Mouse (Mus musculus) heart, postnatal 0 days (tissue): ENCODE results near the gene Tmem121b. TPM values are rescaled to one million over a fixed set of nuclear protein-coding genes. Genes with fewer than 3 reads are reported as not detected.
A peak's percentile ranks its signal among the peaks of the same experiment; 100 is the strongest.

ENCODE experiments used
- ATAC-seq: fragments of 200-750 bp; cut with Nextera tagmentation; 2 replicates; pipeline ENCODE4 v1.8.0; 2017; ENCODE audit warnings: low read depth, moderate number of reproducible peaks, moderate library complexity; ENCODE audit not compliant: insufficient read depth
- DNase-seq: peaks from one replicate; pipeline ENCODE4 v3.0.0-alpha.2; 2016; ENCODE audit warnings: low spot score
- H3K27ac ChIP-seq: fragments of 300-500 bp; sonication (generic); 2 replicates; pipeline ENCODE4 v1.5.1; 2014; ENCODE audit warnings: low read depth, mild to moderate bottlenecking
- H3K27me3 ChIP-seq: fragments of 300-500 bp; sonication (generic); 2 replicates; pipeline ENCODE4 v1.6.1; 2014; ENCODE audit warnings: low read length, mixed read lengths; ENCODE audit not compliant: control insufficient read depth, insufficient read depth
- H3K36me3 ChIP-seq: fragments of 300-500 bp; sonication (generic); replicated peaks from 2 replicates; pipeline ENCODE4 v1.6.1; 2014; ENCODE audit warnings: low read length, mixed read lengths; ENCODE audit not compliant: control insufficient read depth, insufficient read depth
- H3K4me1 ChIP-seq: fragments of 300-500 bp; sonication (generic); 2 replicates; pipeline ENCODE4 v1.6.1; 2014; ENCODE audit warnings: antibody characterized with exemption; ENCODE audit not compliant: control insufficient read depth, insufficient read depth
- H3K4me2 ChIP-seq: fragments of 300-500 bp; sonication (generic); 2 replicates; pipeline ENCODE4 v1.6.1; 2014; ENCODE audit warnings: low read depth, mild to moderate bottlenecking, low read length, moderate library complexity
- H3K4me3 ChIP-seq: fragments of 300-500 bp; sonication (generic); 2 replicates; pipeline ENCODE4 v1.5.1; 2014; ENCODE audit warnings: low read depth, low read length
- H3K9ac ChIP-seq: fragments of 300-500 bp; sonication (generic); replicated peaks from 2 replicates; pipeline ENCODE4 v1.6.1; 2014; ENCODE audit warnings: low read depth, low read length, mixed read lengths
- H3K9me3 ChIP-seq: fragments of 300-500 bp; sonication (generic); replicated peaks from 2 replicates; pipeline ENCODE4 v1.6.1; 2016; ENCODE audit warnings: low read length; ENCODE audit not compliant: control insufficient read depth
- CTCF ChIP-seq: IDR thresholded peaks from 2 replicates; pipeline ENCODE4 v1.5.1; 2016; ENCODE audit warnings: antibody characterized with exemption, control low read depth, low read depth
- EP300 ChIP-seq: IDR thresholded peaks from 2 replicates; pipeline ENCODE4 v1.6.1; 2016; ENCODE audit warnings: antibody characterized with exemption, low read depth
- WGBS: fragments of 180-500 bp; shearing (Covaris S2); extraction: QIAGEN DNeasy Blood & Tissue Kit; methylation state at CpG from one replicate; pipeline ENCODE4 v1.1.7; 2014; 5-methylcytosine and 5-hydroxymethylcytosine counted together
- polyA plus RNA-seq: library from polyadenylated mRNA; unstranded; fragments of >200 nt; fragmentation: Nextera tagmentation; extraction: Ambion mirVana; gene quantifications from 2 replicates; pipeline ENCODE4 v1.2.1, GENCODE M21; 2015
- total RNA-seq: library from RNA; depleted of rRNA; stranded (reverse); fragments of >200 nt; gene quantifications from 2 replicates; pipeline ENCODE4 v1.2.3, GENCODE M21; 2014; ENCODE audit warnings: low replicate concordance

Tmem121b gene
- total and polyA plus RNA-seq, 2 experiments from 2014 or later = not detected

- under 1% methylated on average over 94 of the region's 95 CpGs for WGBS
- Histone ChIP-seq H3K4me3 (peak overlapping the region; percentile 70), H3K4me1 (peaks cover 10% of the 10 kb centered on the region; the same call in 1 of the 2 replicates), H3K27me3 (peaks cover 48% of the 10 kb centered on the region), H3K27ac (no peak overlapping the region), H3K9ac (0 out of 2 replicates have a peak overlapping the region, but pooled peaks have one; percentile 45), H3K36me3 (no peaks in the 10 kb centered on the region), H3K4me2 (peak overlapping the region; percentile 100), H3K9me3 (no peaks in the 10 kb centered on the region)
- ATAC-seq (peak; percentile 54), DNase-seq (no peak)
- TF ChIP-seq EP300 (no peak), CTCF (no peak)
Measured at GRCm38 (mm10) chr6:120492499-120493373, 871 bp downstream of the Tmem121b start.

- ATAC-seq = no peak
- peak overlapping the region; percentile 100 for H3K4me2 ChIP-seq
Measured at GRCm38 (mm10) chr6:120491862-120492498, 1.6 kb downstream of the Tmem121b start.

GRCm38 (mm10) chr6:120491064-120491463, 2.5 kb downstream of the Tmem121b start:
- no peaks in the 10 kb centered on the region for H3K36me3 ChIP-seq
- H3K9me3 ChIP-seq = no peaks in the 10 kb centered on the region
- ATAC-seq (no peak), DNase-seq (no peak)
- TF ChIP-seq EP300 = no peak
- TF ChIP-seq CTCF = no peak
- H3K4me1 ChIP-seq = peaks cover 10% of the 10 kb centered on the region; the same call in 1 of the 2 replicates
- no peak overlapping the region for H3K27ac ChIP-seq
- H3K4me2 ChIP-seq = no peak overlapping the region
- H3K4me3 ChIP-seq = no peak overlapping the region
- peaks cover 48% of the 10 kb centered on the region for H3K27me3 ChIP-seq
- WGBS = 68% methylated on average over 7 of the region's 7 CpGs
- no peak overlapping the region for H3K9ac ChIP-seq

More at GRCm38 (mm10) chr6:120491862-120492498, 1.6 kb downstream of the Tmem121b start:
- peaks cover 10% of the 10 kb centered on the region; the same call in 1 of the 2 replicates for H3K4me1 ChIP-seq
- no peaks in the 10 kb centered on the region for H3K9me3 ChIP-seq
- no peak overlapping the region for H3K9ac ChIP-seq
- DNase-seq = no peak
- peaks cover 48% of the 10 kb centered on the region for H3K27me3 ChIP-seq
- TF ChIP-seq CTCF = no peak
- TF ChIP-seq EP300 = no peak
- H3K27ac ChIP-seq = no peak overlapping the region
- 8% methylated on average over 22 of the region's 22 CpGs for WGBS
- H3K4me3 ChIP-seq = peak overlapping the region; percentile 70
- H3K36me3 ChIP-seq = no peaks in the 10 kb centered on the region

- Histone ChIP-seq H3K36me3 (no peaks in the 10 kb centered on the region), H3K4me2 (no peak overlapping the region), H3K4me3 (no peak overlapping the region), H3K9me3 (no peaks in the 10 kb centered on the region), H3K9ac (no peak overlapping the region), H3K27ac (no peak overlapping the region), H3K27me3 (peaks cover 39% of the 10 kb centered on the region), H3K4me1 (peaks cover 10% of the 10 kb centered on the region; the same call in 1 of the 2 replicates)
- TF ChIP-seq CTCF = no peak
- TF ChIP-seq EP300 = no peak
- 55% methylated on average over 2 of the region's 2 CpGs for WGBS
- DNase-seq (no peak), ATAC-seq (no peak)
Measured at GRCm38 (mm10) chr6:120489461-120489860, 4.1 kb downstream of the Tmem121b start.

GRCm38 (mm10) chr6:120488647-120489046, 5.0 kb downstream of the Tmem121b start:
- no peak overlapping the region for H3K27ac ChIP-seq
- ATAC-seq (no peak), DNase-seq (no peak)
- H3K27me3 ChIP-seq = peaks cover 30% of the 10 kb centered on the region
- 52% methylated on average over 3 of the region's 3 CpGs for WGBS
- no peak overlapping the region for H3K9ac ChIP-seq
- H3K4me1 ChIP-seq = peaks cover 9% of the 10 kb centered on the region; the same call in 1 of the 2 replicates
- H3K4me2 ChIP-seq = no peak overlapping the region
- no peaks in the 10 kb centered on the region for H3K9me3 ChIP-seq
- TF ChIP-seq EP300 = no peak
- TF ChIP-seq CTCF = no peak
- H3K4me3 ChIP-seq = no peak overlapping the region
- no peaks in the 10 kb centered on the region for H3K36me3 ChIP-seq
